Mouse (Mus musculus): Measurements from ENCODE around the gene Tnfsf12. TPM values are rescaled to one million over a fixed set of nuclear protein-coding genes. Genes with fewer than 3 reads are reported as not detected.
"Not testable (repeated sequence)": the region's sequence is repeated elsewhere in the genome, so short reads cannot be mapped to it uniquely, and the experiment has no call there.

Tnfsf12 gene
- polyA plus RNA-seq (2012; fragmentation: generic; extraction: Trizol) = 5.5 TPM

DNA sequence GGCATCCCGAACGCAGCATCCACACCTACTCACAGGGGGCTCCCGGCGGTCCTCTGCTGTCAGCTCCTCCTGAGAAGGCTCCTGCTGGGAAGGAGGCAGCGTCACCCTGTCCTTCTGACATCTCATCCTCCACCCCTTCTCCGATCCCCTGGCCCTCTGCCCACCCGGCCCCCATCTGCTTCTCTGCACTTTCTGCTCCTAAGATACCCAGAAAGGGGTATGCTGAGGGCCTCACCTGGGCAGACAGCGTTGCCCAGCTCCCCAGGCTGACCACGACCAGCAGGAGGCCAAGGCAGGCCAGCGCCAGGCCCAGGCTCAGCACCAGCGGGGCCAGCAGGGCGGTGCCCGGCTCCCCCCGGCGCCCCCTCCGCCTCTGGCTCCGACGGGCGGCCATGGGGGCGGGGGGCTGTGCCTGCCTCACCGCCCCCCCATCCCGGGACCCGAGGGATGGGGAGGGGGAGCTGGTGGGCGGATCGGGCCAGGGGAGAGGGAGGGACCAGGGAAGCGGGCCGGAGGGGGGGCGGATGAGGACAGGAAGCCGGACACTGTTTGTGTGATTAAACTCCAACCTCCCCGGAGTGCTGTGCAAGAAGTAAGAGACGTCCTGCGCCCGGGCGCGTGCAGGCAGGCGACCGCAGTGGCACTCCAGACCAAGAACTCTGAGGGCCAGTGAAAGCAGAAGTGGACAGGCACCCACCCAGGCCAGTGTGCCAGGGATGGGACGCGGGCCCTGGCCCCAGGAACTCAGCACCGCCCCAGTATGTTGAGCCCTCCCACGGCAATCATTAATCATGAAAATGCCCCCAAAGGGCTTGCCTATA is at the start of gene Tnfsf12, which contains the start of gene Tnfsfm13:
Tnfsf12 (minus strand) TSS at position 489 of the 821 bp plus-strand sequence.
Tnfsfm13 (minus strand) TSS at position 738 of the 821 bp plus-strand sequence.
- Histone ChIP-seq H3K27me3 (ENCODE audit: control insufficient read depth, insufficient read depth, insufficient read length) (no peaks in the 10 kb centered on the region), H3K79me2 (ENCODE audit: control insufficient read depth, insufficient read depth) (no peaks in the 10 kb centered on the region), H3K4me2 (ENCODE audit: low read depth) (peak within 1 kb of the TSS; percentile 67), H3ac (ENCODE audit: control insufficient read depth, insufficient read length) (peak within 1 kb of the TSS; percentile 11), H3K4me3 (peak within 1 kb of the TSS; percentile 11), H3K36me3 (ENCODE audit: control insufficient read depth, insufficient read depth) (no peaks in the 10 kb centered on the region)
- TF ChIP-seq MYOG (IDR thresholded peaks at IDR 0.05; ENCODE audit: control insufficient read depth in 1 of 3, insufficient read depth in 1 of 3, insufficient read length in 2 of 3, low read depth in 2 of 3) (no peak), POLR2A (IDR thresholded peaks at IDR 0.05; ENCODE audit: insufficient read length, low read depth) (peak; percentile 42)

- H3K79me2 ChIP-seq (ENCODE audit: control insufficient read depth, insufficient read depth); H3K27me3 ChIP-seq (ENCODE audit: control insufficient read depth, insufficient read depth, insufficient read length); H3ac ChIP-seq (ENCODE audit: control insufficient read depth, insufficient read length); H3K4me2 ChIP-seq (ENCODE audit: low read depth); H3K4me3 ChIP-seq: not testable (repeated sequence)
- peaks cover 24% of the 10 kb centered on the region for H3K36me3 ChIP-seq (ENCODE audit: control insufficient read depth, insufficient read depth)
These were observed 35.8 kb upstream of the Tnfsf12 start for GRCm38 (mm10) chr11:69731408-69731807.

DNA sequence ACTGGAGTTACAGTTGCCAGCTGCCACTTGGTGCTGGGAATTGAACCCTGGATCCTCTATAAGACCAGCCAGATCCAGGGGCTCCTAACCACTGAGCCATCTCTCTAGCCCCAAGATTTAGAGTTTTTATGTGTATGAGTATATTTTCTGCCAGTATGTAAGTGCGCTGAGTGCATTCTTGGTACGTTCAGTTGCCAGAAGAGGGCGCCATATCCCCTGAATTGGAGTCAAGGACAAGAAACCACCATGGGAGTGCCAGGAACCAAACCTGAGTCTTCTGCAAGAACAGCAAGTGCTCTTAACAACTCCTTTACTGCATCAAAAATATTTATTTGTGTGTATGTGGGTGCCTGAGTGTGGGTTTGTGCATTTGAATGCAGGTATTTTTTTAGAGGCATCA is 33.4 kb upstream of the Tnfsf12 start:
- Histone ChIP-seq H3K36me3 (ENCODE audit: control insufficient read depth, insufficient read depth) (peaks cover 6% of the 10 kb centered on the region), H3K27me3 (ENCODE audit: control insufficient read depth, insufficient read depth, insufficient read length) (no peaks in the 10 kb centered on the region)

GRCm38 (mm10) chr11:69725951-69726350 is 30.3 kb upstream of the Tnfsf12 start:
- TF ChIP-seq CEBPB (IDR thresholded peaks at IDR 0.05; ENCODE audit: insufficient read depth, poor library complexity, severe bottlenecking) (no peak), USF1 (IDR thresholded peaks at IDR 0.05; ENCODE audit: low read depth) (no peak), POLR2AphosphoS2 (IDR thresholded peaks at IDR 0.05; ENCODE audit: insufficient read length, low read depth) (no peak), MAX (IDR thresholded peaks at IDR 0.05; ENCODE audit: low read depth) (no peak), MYOD1 (IDR thresholded peaks at IDR 0.05; ENCODE audit: control insufficient read depth in 1 of 3, insufficient read length in 2 of 3, low read depth in 2 of 3) (no peak), E2F4 (IDR thresholded peaks at IDR 0.05; ENCODE audit: insufficient read depth) (no peak), POLR2A (IDR thresholded peaks at IDR 0.05; ENCODE audit: insufficient read length, low read depth) (no peak), MYOG (IDR thresholded peaks at IDR 0.05; ENCODE audit: control insufficient read depth in 1 of 3, insufficient read depth in 1 of 3, insufficient read length in 2 of 3, low read depth in 2 of 3) (no peak), SRF (IDR thresholded peaks at IDR 0.05; ENCODE audit: control insufficient read depth, insufficient read length, low read depth) (no peak), TCF3 (IDR thresholded peaks at IDR 0.05; ENCODE audit: insufficient read length, low read depth) (no peak), REST (IDR thresholded peaks at IDR 0.05; ENCODE audit: insufficient read depth, insufficient read length) (no peak), TCF12 (IDR thresholded peaks at IDR 0.05; ENCODE audit: insufficient read depth, poor library complexity, severe bottlenecking) (no peak)

More for the DNA sequence above, 33.4 kb upstream of the Tnfsf12 start:
- no peak overlapping the region for H3K4me3 ChIP-seq
- no peak overlapping the region for H3K4me2 ChIP-seq (ENCODE audit: low read depth)
- H3ac ChIP-seq (ENCODE audit: control insufficient read depth, insufficient read length) = no peak overlapping the region
- no peaks in the 10 kb centered on the region for H3K79me2 ChIP-seq (ENCODE audit: control insufficient read depth, insufficient read depth)
- TF ChIP-seq TCF12 (IDR thresholded peaks at IDR 0.05; ENCODE audit: insufficient read depth, poor library complexity, severe bottlenecking) (no peak), MYOD1 (IDR thresholded peaks at IDR 0.05; ENCODE audit: control insufficient read depth in 1 of 3, insufficient read length in 2 of 3, low read depth in 2 of 3) (no peak), TCF3 (IDR thresholded peaks at IDR 0.05; ENCODE audit: insufficient read length, low read depth) (no peak), MYOG (IDR thresholded peaks at IDR 0.05; ENCODE audit: control insufficient read depth in 1 of 3, insufficient read depth in 1 of 3, insufficient read length in 2 of 3, low read depth in 2 of 3) (no peak), SRF (IDR thresholded peaks at IDR 0.05; ENCODE audit: control insufficient read depth, insufficient read length, low read depth) (no peak), CEBPB (IDR thresholded peaks at IDR 0.05; ENCODE audit: insufficient read depth, poor library complexity, severe bottlenecking) (no peak), E2F4 (IDR thresholded peaks at IDR 0.05; ENCODE audit: insufficient read depth) (no peak), POLR2AphosphoS2 (IDR thresholded peaks at IDR 0.05; ENCODE audit: insufficient read length, low read depth) (no peak), POLR2A (IDR thresholded peaks at IDR 0.05; ENCODE audit: insufficient read length, low read depth) (no peak), MAX (IDR thresholded peaks at IDR 0.05; ENCODE audit: low read depth) (no peak), REST (IDR thresholded peaks at IDR 0.05; ENCODE audit: insufficient read depth, insufficient read length) (no peak), USF1 (IDR thresholded peaks at IDR 0.05; ENCODE audit: low read depth) (no peak)

GRCm38 (mm10) chr11:69723074-69723473 is 27.4 kb upstream of the Tnfsf12 start:
- Histone ChIP-seq H3K4me3 (no peak overlapping the region), H3K36me3 (ENCODE audit: control insufficient read depth, insufficient read depth) (no peaks in the 10 kb centered on the region), H3K4me2 (ENCODE audit: low read depth) (no peak overlapping the region), H3K79me2 (ENCODE audit: control insufficient read depth, insufficient read depth) (no peaks in the 10 kb centered on the region), H3ac (ENCODE audit: control insufficient read depth, insufficient read length) (no peak overlapping the region), H3K27me3 (ENCODE audit: control insufficient read depth, insufficient read depth, insufficient read length) (no peaks in the 10 kb centered on the region)
- no peak for TF ChIP-seq MYOD1 (IDR thresholded peaks at IDR 0.05; ENCODE audit: control insufficient read depth in 1 of 3, insufficient read length in 2 of 3, low read depth in 2 of 3)
- no peak for TF ChIP-seq REST (IDR thresholded peaks at IDR 0.05; ENCODE audit: insufficient read depth, insufficient read length)

More at GRCm38 (mm10) chr11:69725951-69726350, 30.3 kb upstream of the Tnfsf12 start:
- H3K36me3 ChIP-seq (ENCODE audit: control insufficient read depth, insufficient read depth) = no peaks in the 10 kb centered on the region
- no peaks in the 10 kb centered on the region for H3K27me3 ChIP-seq (ENCODE audit: control insufficient read depth, insufficient read depth, insufficient read length)
- H3K4me3 ChIP-seq = no peak overlapping the region
- no peak overlapping the region for H3K4me2 ChIP-seq (ENCODE audit: low read depth)
- no peak overlapping the region for H3ac ChIP-seq (ENCODE audit: control insufficient read depth, insufficient read length)
- no peaks in the 10 kb centered on the region for H3K79me2 ChIP-seq (ENCODE audit: control insufficient read depth, insufficient read depth)
